Comparison of ENCODE assay signal across 7 mouse cellular contexts in the genomic region with DNA sequence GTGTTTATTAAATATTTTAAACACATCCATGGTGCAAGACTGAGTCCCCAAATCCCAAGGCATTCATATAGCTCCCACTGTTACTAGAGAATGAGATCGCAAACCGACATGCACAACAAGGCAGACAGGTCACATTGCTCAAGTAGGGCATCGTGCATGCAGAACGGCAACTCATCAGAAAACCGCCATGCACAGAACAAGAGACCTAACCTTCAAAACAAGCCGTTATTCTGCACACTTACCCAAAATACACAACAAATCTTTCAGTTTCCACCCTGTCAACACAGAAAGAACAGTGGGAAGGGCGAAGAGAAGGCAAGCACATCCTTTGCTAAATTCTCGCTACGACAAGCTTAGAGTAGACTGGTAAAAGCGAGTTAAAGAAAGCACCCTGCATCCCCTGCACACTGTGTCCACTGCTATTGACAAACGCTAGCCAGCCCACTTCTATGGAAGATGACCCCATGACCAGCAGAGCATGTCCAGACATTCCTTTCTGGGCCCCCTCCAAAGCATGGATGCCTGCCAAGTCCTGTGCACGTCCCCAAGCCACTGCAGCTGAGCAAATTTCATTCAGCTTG.
DNase-seq lines count a peak whose midpoint lies in the region; ATAC-seq lines count a peak whose summit lies in the region.

No protein-coding gene starts in this region.

- no peak overlapping the region for H3K4me3 ChIP-seq in liver, embryonic 11.5 days (ENCODE audit: low read depth, low read length)
- H3K4me3 ChIP-seq in heart, embryonic 16.5 days (ENCODE audit: low read length): peak overlapping the region; percentile 27

- ATAC-seq in liver, embryonic 11.5 days (replicated peaks; ENCODE audit: low FRiP score): no peak; the same call in 1 of the 2 replicates
- ATAC-seq in heart, embryonic 16.5 days (replicated peaks; ENCODE audit: extremely low read depth, insufficient read depth, low FRiP score): peak; percentile 65

- 71% methylated on average over 12 of the region's 12 CpGs for WGBS in liver, embryonic 11.5 days
- WGBS in heart, embryonic 16.5 days: 46% methylated on average over 12 of the region's 12 CpGs

- H3K4me1 ChIP-seq in liver, embryonic 11.5 days (replicated peaks; ENCODE audit: control insufficient read depth, insufficient read depth, low read length): no peaks in the 10 kb centered on the region
- H3K4me1 ChIP-seq in heart, embryonic 16.5 days (ENCODE audit: control insufficient read depth, insufficient read depth, low read length): peaks cover 5% of the 10 kb centered on the region; the same call in 1 of the 2 replicates

- peak; percentile 33 for DNase-seq in liver
- no peak for DNase-seq in liver, embryonic 11.5 days (ENCODE audit: low spot score)
- DNase-seq in embryo, embryonic 11 days: peak; percentile 68
- peak; percentile 84 for DNase-seq in kidney, postnatal 14 days
- DNase-seq in retina, embryonic 14.5 days (ENCODE audit: low spot score): peak; percentile 85
- DNase-seq in spleen, adult 12 weeks (ENCODE audit: low spot score): no peak

- H3K4me2 ChIP-seq in liver, embryonic 11.5 days: no peak overlapping the region
- H3K4me2 ChIP-seq in heart, embryonic 16.5 days (ENCODE audit: low read depth, low read length): peak overlapping the region; percentile 57

- H3K27me3 ChIP-seq in liver, embryonic 11.5 days (replicated peaks; ENCODE audit: control insufficient read depth, insufficient read depth, low read length): no peaks in the 10 kb centered on the region
- H3K27me3 ChIP-seq in heart, embryonic 16.5 days (ENCODE audit: control insufficient read depth, insufficient read depth, low read length): no peaks in the 10 kb centered on the region

- H3K9ac ChIP-seq in liver, embryonic 11.5 days (ENCODE audit: low read depth, low read length): no peak overlapping the region
- H3K9ac ChIP-seq in heart, embryonic 16.5 days (ENCODE audit: low read length): peak overlapping the region; percentile 38; the same call in 1 of the 2 replicates

- no peaks in the 10 kb centered on the region for H3K9me3 ChIP-seq in liver, embryonic 11.5 days (ENCODE audit: control insufficient read depth, low read length)
- H3K9me3 ChIP-seq in heart, embryonic 16.5 days (replicated peaks; ENCODE audit: control insufficient read depth, low read length): no peaks in the 10 kb centered on the region

- H3K36me3 ChIP-seq in liver, embryonic 11.5 days (ENCODE audit: control insufficient read depth, insufficient read depth, low read length): no peaks in the 10 kb centered on the region
- H3K36me3 ChIP-seq in heart, embryonic 16.5 days (ENCODE audit: control insufficient read depth, insufficient read depth): no peaks in the 10 kb centered on the region

- no peak overlapping the region for H3K27ac ChIP-seq in liver, embryonic 11.5 days (ENCODE audit: low read depth, low read length)
- no peak overlapping the region for H3K27ac ChIP-seq in heart, embryonic 16.5 days (ENCODE audit: low read length)

Comparison
In these comparisons a context has a peak if more than half of its experiments do, and no peak if none do; other contexts are left out.
1. DNase-seq: peak in liver (single experiment), embryo, embryonic 11 days (single experiment), kidney, postnatal 14 days (single experiment) and retina, embryonic 14.5 days (single experiment); none in liver, embryonic 11.5 days (single experiment) and spleen, adult 12 weeks (single experiment).